Mouse (Mus musculus) E14TG2a.4 (cell line): ENCODE measurements at regions not wholly inside any gene's neighbourhood (a gene's known extent, or its start where the extent isn't known, plus 50 kb on each side); places are given as distances from the start of the nearest gene placed in this dataset.
A peak's percentile ranks its signal among the peaks of the same experiment; 100 is the strongest.

Experiments used
- H3K27me3 ChIP-seq: 2 replicates; pipeline ENCODE4 v1.6.1; 2014; ENCODE audit warnings: low read length, control low read depth; ENCODE audit not compliant: insufficient read depth
- H3K36me3 ChIP-seq: 2 replicates; pipeline ENCODE4 v1.6.1; 2014; ENCODE audit warnings: low read length, control low read depth; ENCODE audit not compliant: insufficient read depth
- H3K4me1 ChIP-seq: replicated peaks from 2 replicates; pipeline ENCODE4 v1.6.1; 2014; ENCODE audit warnings: low read depth, low read length, control low read depth
- H3K4me3 ChIP-seq: replicated peaks from 2 replicates; pipeline ENCODE4 v1.5.1; 2014; ENCODE audit warnings: mild to moderate bottlenecking, low read length
- H3K9me3 ChIP-seq: 2 replicates; pipeline ENCODE4 v1.6.1; 2014; ENCODE audit warnings: low read length, control low read depth
- CTCF ChIP-seq: conservative IDR thresholded peaks from 2 replicates; pipeline ENCODE4 v1.5.1; 2014; ENCODE audit warnings: low read length
- NANOG ChIP-seq: IDR thresholded peaks from 2 replicates; pipeline ENCODE4 v1.6.1; 2014; ENCODE audit warnings: borderline replicate concordance, low read length, mixed read lengths
- POU5F1 ChIP-seq: IDR thresholded peaks from 2 replicates; pipeline ENCODE4 v1.6.1; 2014; ENCODE audit warnings: low read length, borderline replicate concordance

GRCm38 (mm10) chr2:161237280-161237819 is 128.5 kb upstream of the Chd6 start:
- Histone ChIP-seq H3K4me3 (no peak overlapping the region), H3K9me3 (no peaks in the 10 kb centered on the region), H3K4me1 (no peaks in the 10 kb centered on the region; the same call in 1 of the 2 replicates), H3K36me3 (no peaks in the 10 kb centered on the region), H3K27me3 (no peaks in the 10 kb centered on the region)
- TF ChIP-seq NANOG = no peak
- no peak for TF ChIP-seq POU5F1
- no peak for TF ChIP-seq CTCF

GRCm38 (mm10) chr2:161233155-161233741 is 124.4 kb upstream of the Chd6 start:
- H3K9me3 ChIP-seq = no peaks in the 10 kb centered on the region
- no peak overlapping the region for H3K4me3 ChIP-seq
- no peaks in the 10 kb centered on the region for H3K36me3 ChIP-seq
- TF ChIP-seq POU5F1 (no peak), NANOG (no peak), CTCF (no peak)
- H3K4me1 ChIP-seq = no peaks in the 10 kb centered on the region
- no peaks in the 10 kb centered on the region for H3K27me3 ChIP-seq

- no peaks in the 10 kb centered on the region for H3K4me1 ChIP-seq
- H3K4me3 ChIP-seq = no peak overlapping the region
- TF ChIP-seq CTCF (no peak), POU5F1 (no peak), NANOG (no peak)
- no peaks in the 10 kb centered on the region for H3K27me3 ChIP-seq
- H3K9me3 ChIP-seq = no peaks in the 10 kb centered on the region
- H3K36me3 ChIP-seq = no peaks in the 10 kb centered on the region
Observed at GRCm38 (mm10) chr2:161231405-161231804, 122.5 kb upstream of the Chd6 start.

- no peak overlapping the region for H3K4me3 ChIP-seq
- H3K9me3 ChIP-seq = no peaks in the 10 kb centered on the region
- no peak for TF ChIP-seq NANOG
- no peak for TF ChIP-seq POU5F1
- no peak for TF ChIP-seq CTCF
- H3K27me3 ChIP-seq = peaks cover 2% of the 10 kb centered on the region; the same call in 1 of the 2 replicates
- H3K36me3 ChIP-seq = no peaks in the 10 kb centered on the region
- H3K4me1 ChIP-seq = peaks cover 9% of the 10 kb centered on the region
Observed at GRCm38 (mm10) chr2:161215736-161216135, 106.9 kb upstream of the Chd6 start.

- Histone ChIP-seq H3K27me3 (peaks cover 2% of the 10 kb centered on the region; the same call in 1 of the 2 replicates), H3K4me1 (peaks cover 9% of the 10 kb centered on the region), H3K36me3 (no peaks in the 10 kb centered on the region), H3K9me3 (no peaks in the 10 kb centered on the region), H3K4me3 (no peak overlapping the region)
- TF ChIP-seq POU5F1 = no peak
- peak; percentile 85 for TF ChIP-seq CTCF
Observed at GRCm38 (mm10) chr2:161214681-161215458, 106.0 kb upstream of the Chd6 start.

GRCm38 (mm10) chr2:161212322-161212882 is 103.5 kb upstream of the Chd6 start:
- Histone ChIP-seq H3K27me3 (peaks cover 5% of the 10 kb centered on the region; the same call in 1 of the 2 replicates), H3K4me3 (no peak overlapping the region), H3K4me1 (peaks cover 9% of the 10 kb centered on the region), H3K36me3 (no peaks in the 10 kb centered on the region), H3K9me3 (no peaks in the 10 kb centered on the region)
- TF ChIP-seq CTCF = no peak
- TF ChIP-seq NANOG = no peak
- no peak for TF ChIP-seq POU5F1

GRCm38 (mm10) chr2:161196713-161197372 is 88.0 kb upstream of the Chd6 start:
- Histone ChIP-seq H3K4me1 (peaks cover 21% of the 10 kb centered on the region), H3K27me3 (peaks cover 37% of the 10 kb centered on the region), H3K9me3 (0 out of 2 replicates have a peak, but pooled peaks cover 3% of the 10 kb centered on the region), H3K36me3 (no peaks in the 10 kb centered on the region), H3K4me3 (no peak overlapping the region)
- TF ChIP-seq NANOG (no peak), POU5F1 (peak; percentile 76; the same call in 1 of the 2 replicates), CTCF (no peak)

- Histone ChIP-seq H3K4me1 (peaks cover 25% of the 10 kb centered on the region), H3K9me3 (peaks cover 11% of the 10 kb centered on the region; the same call in 1 of the 2 replicates), H3K4me3 (no peak overlapping the region), H3K27me3 (peaks cover 59% of the 10 kb centered on the region), H3K36me3 (no peaks in the 10 kb centered on the region)
- TF ChIP-seq NANOG = peak; percentile 63; the same call in 1 of the 2 replicates
- TF ChIP-seq POU5F1 = peak; percentile 57; the same call in 1 of the 2 replicates
- TF ChIP-seq CTCF = no peak
Observed at GRCm38 (mm10) chr2:161187516-161187915, 78.6 kb upstream of the Chd6 start.
